Mouse (Mus musculus): ENCODE measurements around the gene Tmem37.

The Tmem37 gene

DNA sequence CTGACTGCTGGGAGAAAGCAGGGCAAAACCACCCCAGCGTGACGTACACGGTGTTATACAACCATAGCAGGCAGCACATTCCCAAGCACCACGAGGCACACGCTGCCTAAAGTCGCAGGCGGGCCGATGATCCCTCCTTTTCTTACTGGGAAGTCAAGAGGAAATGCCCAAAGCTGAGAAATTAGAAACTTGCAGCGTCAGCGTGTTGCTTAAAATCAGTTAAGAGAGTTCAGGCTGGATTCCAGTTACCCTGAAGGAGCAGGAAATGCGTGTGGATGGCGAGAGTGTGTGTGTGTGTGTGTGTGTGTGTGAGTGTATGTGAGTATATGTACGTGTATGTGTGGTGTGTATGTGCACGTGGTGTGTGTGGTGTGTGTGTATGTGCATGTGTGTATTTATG, 16.8 kb downstream of the Tmem37 start:
- DNase-seq (ENCODE audit: low read depth) = peak; percentile 73

- peak; percentile 28 for DNase-seq (ENCODE audit: low read depth)
Observed at GRCm38 (mm10) chr1:120056236-120056635, 17.6 kb downstream of the Tmem37 start.

DNA sequence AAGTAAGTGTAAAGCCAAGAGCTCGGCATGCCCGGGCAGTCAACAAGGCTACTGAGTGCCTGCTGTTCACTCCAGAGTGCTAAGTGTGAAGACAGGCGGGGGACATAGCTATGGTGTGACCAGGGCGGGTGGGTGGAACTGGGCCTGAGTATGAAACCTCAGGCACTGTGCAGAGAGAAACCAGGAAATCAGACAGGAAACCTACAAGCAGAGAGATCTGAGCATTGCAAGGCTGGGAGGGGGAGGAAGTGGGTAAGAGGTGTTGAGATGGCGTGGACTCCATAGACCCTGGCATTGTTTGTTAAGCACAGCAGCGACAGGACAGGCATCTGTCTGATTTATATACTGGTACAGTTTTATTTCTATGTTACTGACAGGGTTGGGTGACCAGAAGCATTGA, 18.4 kb downstream of the Tmem37 start:
- DNase-seq (ENCODE audit: low read depth) = peak; percentile 84

DNA sequence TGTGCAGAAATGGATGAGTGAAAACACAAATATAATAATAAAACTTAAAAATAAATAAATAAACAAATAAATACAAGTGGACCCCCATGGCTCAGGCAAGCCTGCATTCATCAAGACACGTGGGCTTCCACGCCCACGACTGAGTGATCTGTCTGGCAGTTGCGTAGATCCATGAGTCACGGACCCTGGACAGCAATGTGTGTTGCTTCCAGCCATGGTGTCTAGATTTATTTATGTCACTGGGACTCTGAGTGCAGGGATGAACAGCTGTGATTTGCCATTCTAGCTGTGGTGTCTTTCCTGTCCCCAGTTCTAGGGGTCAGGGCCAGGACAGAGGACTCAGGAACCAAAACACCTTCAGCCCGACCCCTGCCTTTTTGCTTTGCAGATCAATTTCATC, 18.9 kb downstream of the Tmem37 start:
- DNase-seq (ENCODE audit: low read depth) = no peak

- DNase-seq (ENCODE audit: low read depth) = no peak
Observed at GRCm38 (mm10) chr1:120051070-120051469, 22.8 kb downstream of the Tmem37 start.

DNA sequence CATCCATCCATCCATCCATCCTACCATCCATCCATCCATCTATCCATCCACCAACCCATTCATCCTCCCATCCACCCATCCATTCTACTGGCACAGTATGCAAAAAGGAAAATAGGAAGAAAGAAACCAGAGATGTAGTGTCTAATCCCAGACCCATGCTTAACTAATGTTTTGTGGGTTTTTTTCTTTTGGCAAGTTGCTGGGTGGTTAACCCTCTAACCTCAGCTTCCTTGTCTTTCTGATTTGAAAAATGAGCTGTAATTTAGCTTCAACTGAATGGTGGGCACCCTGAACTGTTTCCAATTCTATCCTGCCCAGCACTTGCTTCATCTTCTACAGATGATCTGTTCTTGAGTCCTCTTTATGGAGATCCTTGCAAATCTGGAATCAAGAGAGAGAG, 26.5 kb downstream of the Tmem37 start:
- DNase-seq (ENCODE audit: low read depth) = no peak

DNA sequence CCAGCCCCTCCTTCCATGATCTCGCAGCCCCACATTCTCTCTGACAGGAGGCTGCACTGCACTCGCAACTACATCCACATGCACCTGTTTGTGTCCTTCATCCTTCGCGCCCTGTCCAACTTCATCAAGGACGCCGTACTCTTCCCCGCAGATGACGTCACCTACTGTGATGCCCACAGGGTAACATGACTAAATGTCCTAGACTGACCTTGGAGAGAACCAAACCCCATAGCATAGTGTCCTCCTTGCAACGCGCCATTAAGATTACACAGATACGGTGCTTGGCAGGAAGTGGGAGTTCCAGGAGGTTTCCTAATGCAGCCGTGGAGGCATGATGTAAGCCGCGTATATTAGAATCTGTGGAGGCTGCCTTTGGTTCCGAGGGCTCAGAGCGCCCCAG, 29.3 kb downstream of the Tmem37 start:
- DNase-seq (ENCODE audit: low read depth) = no peak

DNA sequence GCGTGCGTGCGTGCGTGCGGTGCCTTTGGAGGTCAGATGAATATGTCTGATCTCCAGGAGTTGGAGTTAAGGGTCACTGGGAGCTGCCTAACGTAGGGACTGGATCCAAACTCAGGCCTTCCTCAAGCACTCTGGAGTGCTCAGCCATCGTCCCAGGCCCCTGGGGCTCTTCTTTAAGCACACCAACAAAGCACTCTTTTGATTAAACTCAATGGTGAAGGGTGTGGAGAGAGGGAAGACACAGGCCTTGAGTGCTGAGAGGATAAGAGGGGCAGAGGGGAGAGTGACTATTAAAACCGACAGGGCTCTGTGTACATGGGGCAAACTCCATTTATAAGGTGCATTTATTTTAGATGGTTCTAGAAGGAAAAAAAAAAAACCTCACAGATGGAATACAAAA, 31.5 kb downstream of the Tmem37 start:
- no peak for DNase-seq (ENCODE audit: low read depth)

DNA sequence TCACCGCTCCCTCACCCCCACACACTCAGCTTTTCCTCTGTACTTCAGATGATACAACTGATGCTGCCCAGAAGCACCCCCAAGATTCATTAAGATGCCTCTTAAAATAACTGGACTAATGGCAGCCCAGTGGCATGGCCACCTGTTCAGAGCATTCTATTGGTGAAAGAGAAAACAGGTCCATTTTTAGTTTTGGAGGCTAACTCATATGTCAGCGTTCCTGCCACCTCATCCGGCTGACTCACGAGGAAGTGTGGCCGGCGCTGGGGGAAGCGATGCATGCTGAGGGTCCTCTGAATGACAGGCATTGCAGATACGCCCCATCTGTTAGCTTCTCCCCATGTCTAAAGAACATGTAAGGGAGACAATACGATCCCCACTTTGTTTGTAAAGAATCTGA, 35.3 kb downstream of the Tmem37 start:
- DNase-seq (ENCODE audit: low read depth) = no peak

- no peak for DNase-seq (ENCODE audit: low read depth)
Observed at GRCm38 (mm10) chr1:120037021-120037683, 36.7 kb downstream of the Tmem37 start.

DNA sequence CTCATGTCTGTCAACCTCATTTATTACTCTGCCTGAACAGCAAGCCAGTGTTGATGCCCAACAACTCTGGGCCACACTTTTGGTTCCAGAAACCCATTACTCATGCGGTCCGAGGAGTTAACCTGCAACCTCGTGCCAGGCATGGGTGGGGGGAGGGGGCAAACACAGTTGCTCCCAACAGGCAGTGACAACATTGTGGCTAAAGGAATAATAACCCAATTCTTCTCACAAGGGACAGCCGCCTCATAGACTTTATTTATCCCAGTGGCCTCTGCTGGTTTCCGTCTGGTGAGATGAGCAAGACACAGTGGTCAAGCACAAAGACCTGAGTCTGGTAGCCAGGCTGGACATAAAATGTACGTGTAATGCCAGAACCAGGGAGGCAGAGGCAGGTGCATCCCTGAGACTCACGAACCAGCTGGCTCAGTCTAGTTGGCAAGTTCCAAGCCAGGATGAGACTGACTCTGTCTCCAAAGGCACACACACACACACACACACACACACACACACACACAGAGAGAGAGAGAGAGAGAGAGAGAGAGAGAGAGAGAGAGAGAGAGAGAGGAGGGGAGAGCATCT, 38.3 kb downstream of the Tmem37 start:
- DNase-seq (ENCODE audit: low read depth) = no peak

- DNase-seq (ENCODE audit: low read depth) = no peak
Observed at GRCm38 (mm10) chr1:120034793-120035192, 39.1 kb downstream of the Tmem37 start.

DNA sequence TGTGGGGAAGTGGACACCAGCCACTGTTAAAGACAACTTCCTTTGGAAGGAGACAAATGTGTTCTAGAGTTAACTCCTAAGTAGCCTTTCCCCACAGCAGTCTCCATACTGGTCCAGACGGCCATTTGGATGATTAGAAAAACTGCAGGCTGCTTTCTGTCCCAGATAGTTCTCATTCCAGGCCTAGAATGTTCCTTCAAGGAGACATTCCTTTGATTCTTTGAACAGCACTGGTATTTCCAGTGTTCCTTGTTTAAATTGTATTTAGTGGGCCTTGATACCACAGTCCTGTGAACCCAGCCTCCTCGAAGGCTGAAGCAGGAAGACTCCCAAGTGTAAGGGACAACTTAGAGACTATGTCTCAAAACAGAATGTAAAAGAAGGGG, 40.4 kb downstream of the Tmem37 start:
- no peak for DNase-seq (ENCODE audit: low read depth)

GRCm38 (mm10) chr1:120032804-120033468, 40.9 kb downstream of the Tmem37 start:
- DNase-seq (ENCODE audit: low read depth) = peak; percentile 88

GRCm38 (mm10) chr1:120030474-120030873, 43.4 kb downstream of the Tmem37 start:
- no peak for DNase-seq (ENCODE audit: low read depth)

- no peak for DNase-seq (ENCODE audit: low read depth)
Observed at GRCm38 (mm10) chr1:120027693-120028092, 46.2 kb downstream of the Tmem37 start.

- DNase-seq (ENCODE audit: low read depth) = no peak
Observed at GRCm38 (mm10) chr1:120025050-120025439, 48.8 kb downstream of the Tmem37 start.

DNA sequence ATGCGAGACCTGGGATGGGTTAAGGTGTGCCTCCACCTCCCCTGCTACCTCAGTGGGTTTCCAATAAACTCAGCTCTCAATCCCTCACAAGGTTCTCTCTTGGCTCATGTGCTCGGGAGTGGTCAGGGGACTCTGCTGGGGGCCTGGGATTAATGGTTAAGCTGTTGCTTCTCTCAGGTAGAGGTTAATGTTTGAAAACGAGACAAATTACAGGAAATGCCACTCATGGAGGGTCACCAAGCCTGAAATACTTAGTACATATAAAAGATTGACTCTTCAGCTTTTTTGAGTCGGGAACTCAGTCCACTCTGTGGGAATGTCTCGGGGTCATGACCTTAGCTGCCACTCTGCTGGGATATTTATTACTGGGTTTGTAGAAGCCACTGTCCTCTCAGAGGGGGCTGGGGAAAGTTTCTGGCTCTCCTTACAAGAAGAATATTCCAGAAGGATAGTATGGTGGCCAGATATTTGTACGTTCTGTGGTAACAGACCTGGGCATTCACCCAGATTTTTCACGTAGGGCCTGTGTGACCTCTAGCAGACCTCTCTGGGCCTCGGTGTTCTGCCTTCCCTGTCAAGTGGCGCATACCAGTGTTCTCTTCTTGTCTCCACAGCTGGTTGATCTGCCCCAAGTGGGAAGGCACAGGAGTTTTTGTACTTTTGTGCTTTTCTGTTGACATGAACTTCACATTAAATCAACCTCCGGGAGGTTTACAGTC, 49.4 kb downstream of the Tmem37 start:
- DNase-seq (ENCODE audit: low read depth) = no peak

DNA sequence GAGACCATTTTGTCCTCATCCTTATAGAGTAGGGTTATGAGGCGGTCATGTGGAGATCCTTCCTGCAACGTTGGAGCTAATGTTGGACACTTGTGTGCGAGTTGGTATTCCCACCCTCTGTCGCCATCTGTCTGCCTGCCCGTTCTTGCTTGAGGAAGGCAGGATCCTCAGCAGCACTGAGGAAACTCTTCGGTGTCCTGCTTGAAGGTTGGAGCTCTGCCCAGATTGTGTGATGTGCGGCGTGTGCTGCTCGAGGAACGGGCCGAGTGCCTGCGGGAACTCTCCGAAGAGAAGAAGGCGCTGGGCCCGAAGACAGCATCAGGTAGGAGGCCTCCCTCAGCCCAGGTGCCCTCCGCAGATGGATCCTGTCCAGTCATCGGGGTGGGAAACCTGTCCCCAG, 51.9 kb downstream of the Tmem37 start:
- no peak for DNase-seq (ENCODE audit: low read depth)

GRCm38 (mm10) chr1:120020322-120020897, 53.5 kb downstream of the Tmem37 start:
- DNase-seq (ENCODE audit: low read depth) = no peak

GRCm38 (mm10) chr1:120019428-120019827, 54.4 kb downstream of the Tmem37 start:
- DNase-seq (ENCODE audit: low read depth) = no peak

DNA sequence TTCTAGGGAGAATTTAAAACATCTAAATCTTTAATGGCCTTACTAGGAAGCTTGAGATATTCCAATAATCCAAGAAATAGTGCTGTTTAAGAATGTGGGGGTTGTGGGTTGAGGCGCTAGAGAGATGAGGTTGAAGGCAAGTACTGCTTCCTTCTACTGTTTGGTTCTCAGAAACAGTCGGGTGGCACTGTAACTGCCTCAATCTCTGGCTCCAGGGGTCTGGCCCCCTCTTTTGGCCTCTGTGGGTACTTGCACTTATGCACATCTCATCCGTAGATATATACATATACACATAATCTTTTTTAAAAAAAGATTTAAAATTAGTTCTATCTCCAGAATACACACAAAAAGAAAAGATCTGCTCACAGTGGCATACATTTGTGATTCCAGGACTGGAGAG, 55.0 kb downstream of the Tmem37 start:
- DNase-seq (ENCODE audit: low read depth) = no peak

Data from naive thymus-derived CD4-positive, alpha-beta T cell, adult 2 months (primary cell).